Mouse (Mus musculus) cerebellum, adult 9-11 months (tissue): ENCODE measurements at regions not wholly inside any gene's neighbourhood (a gene's known extent, or its start where the extent isn't known, plus 50 kb on each side); places are given as distances from the start of the nearest gene placed in this dataset.

Experiments used
- DNase-seq: peaks from one replicate; pipeline ENCODE4 v3.0.0; 2022

- no peak for DNase-seq
These were observed 321.4 kb downstream of the Lmx1a start for GRCm38 (mm10) chr1:168010416-168010815.

- DNase-seq = no peak
These were observed 323.0 kb downstream of the Lmx1a start for GRCm38 (mm10) chr1:168012069-168012468.

DNA sequence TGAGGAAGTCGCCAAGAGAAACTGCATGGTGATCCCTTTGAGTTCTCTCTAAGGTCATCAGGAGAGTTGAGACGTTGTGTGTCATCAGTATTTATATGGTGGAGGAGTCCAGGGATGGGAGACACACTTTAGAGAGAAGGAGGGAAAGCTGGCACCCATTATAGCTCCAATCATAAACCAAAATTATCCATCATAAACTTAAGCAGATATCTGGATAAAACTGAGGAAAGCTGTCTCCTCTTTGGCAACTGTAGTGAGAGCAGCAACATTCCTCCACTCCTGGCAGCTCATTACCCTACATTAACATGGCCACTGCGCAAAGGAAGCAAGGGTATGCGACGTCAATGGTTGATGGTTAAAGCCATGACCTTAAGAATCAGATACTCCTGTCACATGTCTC, 323.6 kb downstream of the Lmx1a start:
- DNase-seq = no peak

- no peak for DNase-seq
These were observed 327.4 kb downstream of the Lmx1a start for GRCm38 (mm10) chr1:168016375-168016890.

GRCm38 (mm10) chr1:168026481-168026880, 337.4 kb downstream of the Lmx1a start:
- no peak for DNase-seq

DNA sequence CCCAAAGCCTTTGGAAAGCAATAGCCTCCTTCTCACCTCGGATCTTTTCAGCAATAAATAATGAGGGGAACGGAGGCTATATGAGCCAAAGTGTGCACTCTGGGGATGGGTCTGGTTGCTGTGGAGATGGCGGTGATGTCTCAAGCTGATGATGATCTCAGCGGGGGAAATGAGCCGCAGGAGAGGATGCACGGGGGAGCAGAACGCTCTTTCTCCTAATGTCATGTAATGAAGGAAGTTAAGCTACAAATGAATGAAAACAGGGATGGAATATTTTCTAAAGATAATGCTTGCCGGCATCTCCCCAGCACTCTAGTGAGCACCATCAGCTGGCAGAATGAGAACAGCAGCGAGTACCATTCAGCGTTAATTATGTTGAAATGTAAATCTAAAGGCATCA, 355.7 kb downstream of the Lmx1a start:
- no peak for DNase-seq

DNA sequence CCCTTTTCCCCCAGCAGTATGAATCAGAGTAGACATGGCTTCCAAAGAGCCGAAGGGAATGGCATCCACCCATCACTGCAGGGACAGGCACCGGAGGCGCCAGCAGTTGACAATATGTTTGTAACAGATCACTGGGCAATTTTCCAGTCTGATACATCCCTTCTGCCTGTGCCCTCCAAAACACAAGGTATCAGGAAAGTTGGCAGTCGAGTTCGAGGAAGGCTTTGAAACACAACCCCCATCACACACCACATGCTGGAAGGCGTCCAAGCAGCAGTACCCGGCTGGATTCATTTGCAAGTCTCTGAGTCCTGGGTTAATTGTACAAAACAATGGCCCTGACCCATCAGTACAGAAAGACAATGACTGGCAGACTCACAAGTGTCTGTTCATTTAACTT, 357.3 kb downstream of the Lmx1a start:
- peak; percentile 1 for DNase-seq

- no peak for DNase-seq
These were observed 357.7 kb downstream of the Lmx1a start for GRCm38 (mm10) chr1:168046749-168047148.

DNA sequence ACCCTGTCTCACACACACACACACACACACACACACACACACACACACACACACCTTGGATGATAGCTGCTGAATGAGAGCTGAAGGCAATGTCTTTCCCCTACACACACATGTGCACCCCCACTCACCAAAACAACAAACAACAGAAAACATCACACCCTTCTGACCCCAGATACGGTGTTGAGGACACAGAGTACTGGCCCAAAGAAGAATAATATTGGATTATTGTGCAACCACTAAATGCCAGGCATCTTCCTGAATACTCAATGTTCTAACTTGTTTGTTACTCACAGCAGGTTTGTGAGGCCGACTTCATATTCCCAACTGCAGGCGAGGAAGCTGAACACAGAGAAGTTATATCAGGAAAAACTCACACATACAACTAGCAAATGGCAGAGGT, 360.9 kb downstream of the Lmx1a start:
- no peak for DNase-seq

GRCm38 (mm10) chr1:168056479-168056878, 367.4 kb downstream of the Lmx1a start:
- DNase-seq = no peak

DNA sequence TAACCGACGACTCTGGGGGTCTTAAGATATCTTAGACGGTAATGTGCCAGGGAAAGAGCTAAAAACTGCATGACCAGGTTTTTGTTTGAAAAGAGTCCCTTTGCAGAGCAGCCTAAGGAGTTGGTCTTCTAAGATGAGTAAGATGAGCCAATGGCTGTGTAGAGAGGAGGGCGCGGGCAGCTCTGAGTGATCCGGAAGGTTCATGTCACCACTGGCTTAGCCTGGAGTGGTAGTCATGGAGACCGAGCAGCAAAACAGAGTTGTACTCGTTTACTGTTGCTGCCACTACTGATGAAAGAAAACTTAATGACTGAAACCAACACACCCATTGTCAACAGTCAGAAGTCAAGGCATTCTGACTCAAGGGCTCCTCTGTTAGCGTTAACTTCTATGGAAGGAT, 368.4 kb downstream of the Lmx1a start:
- no peak for DNase-seq

DNA sequence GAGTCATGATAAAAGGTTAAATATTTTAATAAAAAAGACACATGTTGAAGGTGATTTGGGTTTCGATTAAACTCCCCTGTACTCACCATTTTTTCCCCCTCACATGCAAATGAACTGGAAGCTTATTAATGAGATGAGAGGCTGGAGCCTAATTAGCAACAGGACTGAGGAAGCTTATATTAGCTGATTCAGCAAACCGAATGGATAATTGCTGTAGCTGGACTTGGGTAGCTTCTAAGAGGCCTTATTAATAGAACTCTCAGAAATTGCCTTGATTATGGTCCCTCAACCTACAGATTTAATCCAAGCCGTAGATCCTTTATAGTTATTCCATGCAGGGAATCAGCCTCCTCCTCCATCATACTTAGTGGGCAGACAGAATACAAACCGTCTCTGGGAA, 369.7 kb downstream of the Lmx1a start:
- DNase-seq = no peak

GRCm38 (mm10) chr1:168064065-168064664, 367.9 kb downstream of the Pbx1 start:
- no peak for DNase-seq

- DNase-seq = no peak
These were observed 366.4 kb downstream of the Pbx1 start for GRCm38 (mm10) chr1:168065598-168066041.

- no peak for DNase-seq
These were observed 365.3 kb downstream of the Pbx1 start for GRCm38 (mm10) chr1:168066810-168067209.

DNA sequence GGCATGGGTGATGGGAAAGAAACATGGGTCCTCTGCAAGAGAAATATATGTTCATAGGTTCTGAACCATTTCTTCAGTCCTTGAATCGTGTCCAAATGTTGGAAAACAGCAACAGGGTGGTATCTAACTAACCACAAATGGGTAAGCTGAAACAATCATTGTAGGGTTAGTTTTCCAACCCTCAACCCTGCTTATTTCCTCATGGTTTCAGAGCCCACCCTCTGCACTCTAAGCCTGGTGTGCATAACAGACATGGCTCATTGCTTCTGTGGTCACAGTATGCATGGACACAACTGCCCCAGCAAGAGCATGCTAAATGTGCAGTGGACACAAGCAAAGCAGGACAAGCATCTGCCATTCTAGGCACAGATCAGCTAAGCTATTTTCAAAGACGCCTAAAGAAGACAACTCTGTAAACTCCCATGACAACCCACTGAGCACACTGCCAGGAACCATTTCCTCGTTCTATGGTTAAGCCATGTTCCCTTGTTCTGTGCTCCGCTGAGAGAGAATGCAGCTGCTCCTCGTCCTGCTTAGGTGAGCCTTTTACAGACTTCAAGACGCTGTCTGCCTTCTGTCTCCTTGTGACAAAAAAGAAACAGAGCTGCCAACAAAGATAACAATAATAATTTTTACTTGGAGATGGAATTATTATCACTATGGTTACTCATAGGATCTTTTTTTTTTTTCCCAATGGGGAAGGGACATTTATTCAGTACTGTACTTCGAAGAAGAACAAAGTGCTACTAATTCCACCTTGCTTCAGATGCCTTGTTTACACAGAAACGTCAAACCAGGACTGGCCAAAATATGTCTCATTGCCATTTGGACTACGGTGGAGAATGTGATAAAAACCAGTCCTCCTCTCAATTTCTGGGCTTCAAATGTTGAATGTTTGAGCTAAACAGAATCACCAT, 363.8 kb downstream of the Pbx1 start:
- DNase-seq = no peak

GRCm38 (mm10) chr1:168068920-168069590, 363.0 kb downstream of the Pbx1 start:
- no peak for DNase-seq
